ENCODE assay signal across 9 mouse cellular contexts in genomic region chr3:63868285-63868684, GRCm38 (mm10). TPM values are rescaled to one million over a fixed set of nuclear protein-coding genes. Genes with fewer than 3 reads are reported as not detected.
DNase-seq lines count a peak whose midpoint lies in the region.
"Had no signal": no experiment of that assay in that cellular context is flagged by ENCODE, and none has a peak within 500 bp of the region (broad histone marks: within the 10 kb centered on the region; RNA-seq: fewer than 3 reads in every experiment).

No protein-coding gene starts in this region.

- peak; percentile 11 for DNase-seq in cerebellum, adult 8-10 months
- DNase-seq in cerebellum, adult 11 months, result no peak
- peak; percentile 24 for DNase-seq in left cerebral cortex, adult 11 months (ENCODE audit: low spot score)
- DNase-seq in left cerebral cortex, adult 8-10 months (ENCODE audit: low spot score in 2 of 2), result no peak
- peak; percentile 8 for DNase-seq in adrenal gland, postnatal 25 days
- peak; percentile 53 for DNase-seq in kidney, postnatal 14 days
- peak; percentile 80 for DNase-seq in retina, embryonic 14.5 days (ENCODE audit: low spot score)
- DNase-seq in thymus, postnatal 0 days (ENCODE audit: low spot score), result no peak

RNA-seq across cellular contexts. Expression of gene Plch1, which starts 31.0 kb away (rescaled TPM):
- 1 to 10 TPM; 4.5 to 6.7 (median 6.5) TPM for total RNA-seq in left cerebral cortex, adult 8-10 months (2022)
- total RNA-seq in adrenal gland, postnatal 25 days (2021), result not detected in 2 replicates
- polyA plus RNA-seq in thymus, postnatal 0 days (2015; fragmentation: Nextera tagmentation; extraction: Ambion mirVana), result 0.15 and 0.26 TPM in 2 replicates
- polyA plus RNA-seq: C2C12 had no signal

Comparison
In these comparisons a context has a peak if more than half of its experiments do, and no peak if none do; other contexts are left out.
1. DNase-seq: peak in cerebellum, adult 8-10 months (single experiment), left cerebral cortex, adult 11 months (single experiment), adrenal gland, postnatal 25 days (single experiment), kidney, postnatal 14 days (single experiment) and retina, embryonic 14.5 days (single experiment); none in cerebellum, adult 11 months (single experiment), left cerebral cortex, adult 8-10 months (0 of 2) and thymus, postnatal 0 days (single experiment).